Mouse (Mus musculus) neural tube, embryonic 14.5 days (tissue): ENCODE results near the gene Gcgr. TPM values are rescaled to one million over a fixed set of nuclear protein-coding genes. Genes with fewer than 3 reads are reported as not detected.
A peak's percentile ranks its signal among the peaks of the same experiment; 100 is the strongest.

Experiments used
- ATAC-seq: fragments of 200-750 bp; cut with Nextera tagmentation; 2 replicates; pipeline ENCODE4 v1.8.0; 2017; ENCODE audit warnings: low read depth, mild to moderate bottlenecking, moderate TSS enrichment, moderate library complexity
- H3K27ac ChIP-seq: fragments of 300-500 bp; sonication (generic); 2 replicates; pipeline ENCODE4 v1.5.1; 2014; ENCODE audit warnings: low read depth, mild to moderate bottlenecking, control low read depth, low read length, moderate library complexity, mixed read lengths
- H3K27me3 ChIP-seq: fragments of 300-500 bp; sonication (generic); 2 replicates; pipeline ENCODE4 v1.6.1; 2014; ENCODE audit warnings: low read length; ENCODE audit not compliant: control insufficient read depth, insufficient read depth
- H3K36me3 ChIP-seq: fragments of 300-500 bp; sonication (generic); 2 replicates; pipeline ENCODE4 v1.6.1; 2014; ENCODE audit warnings: low read length, mixed read lengths; ENCODE audit not compliant: control insufficient read depth, insufficient read depth
- H3K4me1 ChIP-seq: fragments of 300-500 bp; sonication (generic); 2 replicates; pipeline ENCODE4 v1.6.1; 2014; ENCODE audit warnings: low read length; ENCODE audit not compliant: control insufficient read depth, insufficient read depth
- H3K4me2 ChIP-seq: fragments of 300-500 bp; sonication (generic); 2 replicates; pipeline ENCODE4 v1.6.1; 2014; ENCODE audit warnings: mild to moderate bottlenecking, low read depth, low read length, control low read depth
- H3K4me3 ChIP-seq: fragments of 300-500 bp; sonication (generic); 2 replicates; pipeline ENCODE4 v1.5.1; 2014; ENCODE audit warnings: low read depth, low read length, control low read depth, mixed read lengths
- H3K9ac ChIP-seq: fragments of 300-500 bp; sonication (generic); replicated peaks from 2 replicates; pipeline ENCODE4 v1.6.1; 2014; ENCODE audit warnings: low read depth, mild to moderate bottlenecking, control low read depth, low read length, mixed read lengths
- H3K9me3 ChIP-seq: fragments of 300-500 bp; sonication (generic); 2 replicates; pipeline ENCODE4 v1.6.1; 2016; ENCODE audit warnings: low read length; ENCODE audit not compliant: control insufficient read depth
- WGBS: fragments of 180-500 bp; shearing (Covaris S2); extraction: QIAGEN DNeasy Blood & Tissue Kit; methylation state at CpG from one replicate; pipeline ENCODE4 v1.1.7; 2014; 5-methylcytosine and 5-hydroxymethylcytosine counted together
- polyA plus RNA-seq: library from polyadenylated mRNA; unstranded; fragments of >200 nt; fragmentation: Nextera tagmentation; extraction: Ambion mirVana; gene quantifications from 2 replicates; pipeline ENCODE4 v1.2.1, GENCODE M21; 2014

Gene Gcgr
- polyA plus RNA-seq, result 0.19 and 0.22 TPM in 2 replicates

DNA sequence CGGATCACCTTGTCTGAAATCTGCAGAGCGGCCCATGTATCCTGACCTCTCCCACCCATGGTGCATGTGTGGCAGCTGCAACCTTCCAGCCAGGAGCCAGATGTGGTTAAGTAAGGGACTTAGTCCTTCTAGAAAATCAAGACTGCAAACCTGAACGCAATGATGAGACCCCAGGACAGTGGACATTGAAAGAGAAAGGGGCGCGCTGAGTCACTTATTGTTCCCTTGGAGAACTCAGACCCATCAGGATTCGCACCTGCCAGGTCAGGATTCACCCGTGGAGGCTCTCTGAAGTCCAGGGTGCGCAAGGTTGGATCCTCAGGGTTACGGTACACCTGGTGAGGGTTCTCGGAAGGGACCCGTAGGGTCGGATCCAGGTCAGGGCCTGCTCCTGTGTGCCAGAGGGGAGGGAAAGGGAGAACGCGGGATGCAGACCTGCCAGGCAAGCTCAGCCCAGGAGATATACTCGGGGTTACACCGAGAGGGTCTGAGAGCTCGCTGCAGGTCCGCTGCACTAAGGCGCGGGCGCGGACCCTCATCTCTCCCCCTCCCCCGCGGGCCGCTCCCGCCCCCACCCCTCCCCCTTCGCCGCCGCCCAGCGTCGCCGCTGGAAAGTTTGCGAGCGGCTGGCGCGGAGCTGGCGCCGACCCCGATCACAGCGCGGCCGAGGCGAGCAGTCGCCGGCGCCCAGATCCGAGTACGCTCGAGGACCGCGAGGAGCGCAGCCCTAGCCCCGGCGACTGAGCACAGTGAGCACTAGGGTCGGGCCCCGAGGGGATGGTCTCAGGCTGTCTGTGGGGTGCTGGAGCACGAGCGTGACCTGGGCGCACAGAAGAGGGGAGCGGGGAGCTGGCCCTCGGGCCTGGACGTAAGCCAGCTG is at the start of gene Gcgr:
Gene Gcgr, plus strand, starts transcription at position 615 of the 880 bp plus-strand sequence.
- peaks cover 33% of the 10 kb centered on the region for H3K27me3 ChIP-seq
- no peak for ATAC-seq
- 0 out of 2 replicates have a peak, but pooled peaks cover 4% of the 10 kb centered on the region for H3K4me1 ChIP-seq
- peak within 1 kb of the TSS; percentile 26 for H3K4me3 ChIP-seq
- H3K36me3 ChIP-seq, result no peaks in the 10 kb centered on the region
- H3K9me3 ChIP-seq, result no peaks in the 10 kb centered on the region
- peak within 1 kb of the TSS; percentile 46 for H3K4me2 ChIP-seq
- peak within 1 kb of the TSS; percentile 25; the same call in 1 of the 2 replicates for H3K9ac ChIP-seq
- H3K27ac ChIP-seq, result no peak within 1 kb of the TSS
- WGBS, result 8% methylated on average over 57 of the region's 62 CpGs

- H3K9ac ChIP-seq, result no peak overlapping the region; the same call in 1 of the 2 replicates
- WGBS, result 94% methylated on average over 7 of the region's 7 CpGs
- no peaks in the 10 kb centered on the region for H3K9me3 ChIP-seq
- H3K27me3 ChIP-seq, result no peaks in the 10 kb centered on the region
- H3K27ac ChIP-seq, result peak overlapping the region; percentile 90; the same call in 1 of the 2 replicates
- ATAC-seq, result no peak
- peak overlapping the region; percentile 94; the same call in 1 of the 2 replicates for H3K4me2 ChIP-seq
- H3K36me3 ChIP-seq, result peaks cover 56% of the 10 kb centered on the region
- peak overlapping the region; percentile 94; the same call in 1 of the 2 replicates for H3K4me3 ChIP-seq
- peaks cover 11% of the 10 kb centered on the region for H3K4me1 ChIP-seq
These were observed 47.0 kb upstream of the Gcgr start for GRCm38 (mm10) chr11:120483448-120483934.

- Histone ChIP-seq H3K36me3 (peaks cover 53% of the 10 kb centered on the region), H3K9me3 (no peaks in the 10 kb centered on the region), H3K4me3 (peak within 1 kb of the TSS; percentile 94), H3K27ac (peak within 1 kb of the TSS; percentile 90), H3K4me2 (peak within 1 kb of the TSS; percentile 94), H3K9ac (peak within 1 kb of the TSS; percentile 81), H3K4me1 (peaks cover 11% of the 10 kb centered on the region), H3K27me3 (no peaks in the 10 kb centered on the region)
- WGBS, result under 1% methylated on average over 55 of the region's 60 CpGs
- peak; percentile 95 for ATAC-seq
These were observed 46.1 kb upstream of the Gcgr start, which contains the start of gene Mrpl12 for GRCm38 (mm10) chr11:120484265-120484981. TSS of gene Mrpl12 (plus strand) at chr11:120484613.

DNA sequence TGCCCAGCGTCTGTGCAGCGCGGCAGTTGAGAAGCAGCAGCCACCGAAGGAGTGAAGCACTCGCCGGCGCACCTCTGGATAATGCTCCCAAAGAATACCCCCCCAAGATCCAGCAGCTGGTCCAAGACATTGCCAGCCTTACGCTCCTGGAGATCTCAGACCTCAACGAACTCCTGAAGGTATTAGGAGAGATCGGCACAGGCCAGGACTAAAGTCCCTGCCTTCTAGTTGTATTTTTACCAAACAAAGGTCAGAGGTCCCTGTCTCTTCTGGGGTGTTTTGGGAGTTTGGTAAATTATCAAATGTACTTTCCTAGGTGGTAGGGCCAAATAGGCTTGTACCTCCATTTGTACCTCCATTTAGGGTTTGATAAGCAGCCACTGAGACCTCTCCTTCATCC is 45.2 kb upstream of the Gcgr start:
- Histone ChIP-seq H3K27ac (no peak overlapping the region; the same call in 1 of the 2 replicates), H3K36me3 (peaks cover 46% of the 10 kb centered on the region), H3K4me3 (peak overlapping the region; percentile 94), H3K9me3 (no peaks in the 10 kb centered on the region), H3K4me1 (peaks cover 11% of the 10 kb centered on the region), H3K4me2 (peak overlapping the region; percentile 94), H3K27me3 (no peaks in the 10 kb centered on the region), H3K9ac (peak overlapping the region; percentile 81)
- WGBS, result 13% methylated on average over 10 of the region's 10 CpGs
- ATAC-seq, result no peak

DNA sequence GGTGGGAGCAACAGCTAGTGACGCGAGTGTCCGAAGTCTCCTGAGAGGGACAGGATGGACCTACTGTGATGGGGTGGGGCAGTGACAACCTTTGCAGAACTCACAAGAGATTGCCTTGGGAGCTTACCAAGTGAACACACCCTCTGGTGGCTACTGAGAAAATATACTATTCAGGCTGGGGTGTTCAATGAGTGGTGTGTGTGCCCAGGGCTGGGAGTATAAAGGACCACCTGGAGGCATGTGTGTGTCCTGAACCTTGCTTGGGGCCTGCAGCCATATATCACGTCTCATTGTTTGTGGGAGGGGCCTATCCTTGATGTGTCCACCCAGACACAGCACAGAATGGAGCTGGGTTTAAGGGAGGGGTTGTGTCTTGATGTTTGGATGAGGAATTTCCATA is 42.0 kb upstream of the Gcgr start:
- Histone ChIP-seq H3K9ac (no peak overlapping the region), H3K4me1 (peaks cover 33% of the 10 kb centered on the region), H3K4me2 (no peak overlapping the region), H3K4me3 (no peak overlapping the region), H3K27ac (no peak overlapping the region), H3K36me3 (peaks cover 28% of the 10 kb centered on the region), H3K9me3 (no peaks in the 10 kb centered on the region), H3K27me3 (no peaks in the 10 kb centered on the region)
- no peak for ATAC-seq
- WGBS, result 81% methylated on average over 4 of the region's 4 CpGs

- Histone ChIP-seq H3K9ac (no peak overlapping the region), H3K4me1 (peaks cover 34% of the 10 kb centered on the region), H3K27me3 (no peaks in the 10 kb centered on the region), H3K4me3 (no peak overlapping the region), H3K36me3 (peaks cover 28% of the 10 kb centered on the region), H3K27ac (no peak overlapping the region), H3K4me2 (no peak overlapping the region), H3K9me3 (no peaks in the 10 kb centered on the region)
- ATAC-seq, result no peak; the same call in 1 of the 2 replicates
- 68% methylated on average over 4 of the region's 4 CpGs for WGBS
These were observed 41.3 kb upstream of the Gcgr start for GRCm38 (mm10) chr11:120489054-120489761.

DNA sequence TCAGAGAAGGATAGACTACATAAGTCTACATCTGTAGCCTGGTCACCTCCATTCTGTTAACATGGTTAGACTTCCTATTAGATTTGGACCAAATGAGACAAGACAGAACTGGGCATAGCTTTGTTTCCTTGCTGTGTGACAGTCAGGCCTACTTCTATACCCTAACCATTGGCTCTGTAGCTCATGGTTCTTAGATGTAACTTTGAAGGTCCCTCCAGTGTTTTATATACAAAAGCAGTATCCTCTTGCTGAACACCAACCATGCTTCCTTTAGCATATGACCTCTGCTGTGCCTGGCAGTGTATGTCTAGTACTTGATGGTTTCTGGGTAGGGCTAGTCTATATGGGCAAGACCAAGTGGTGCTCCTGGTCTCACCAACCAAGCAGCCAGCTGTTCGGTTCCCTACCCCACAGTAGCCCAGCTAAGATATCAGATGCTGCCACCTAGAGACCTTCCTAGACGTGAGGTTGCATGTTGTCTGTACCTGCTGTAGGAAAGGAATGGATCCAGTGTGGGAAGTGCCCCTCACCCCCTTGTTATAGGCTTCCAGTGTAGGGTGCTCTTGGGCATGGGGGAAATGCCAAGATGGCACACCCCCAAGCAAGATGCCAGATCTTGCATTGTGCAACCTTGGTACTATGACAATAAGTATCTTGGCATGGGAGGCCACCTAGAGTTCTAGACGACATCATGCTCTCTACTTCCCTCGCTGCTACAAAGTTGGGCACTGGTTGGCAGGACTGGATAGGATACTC is 40.0 kb upstream of the Gcgr start:
- Histone ChIP-seq H3K27me3 (no peaks in the 10 kb centered on the region), H3K36me3 (peaks cover 38% of the 10 kb centered on the region), H3K9me3 (no peaks in the 10 kb centered on the region), H3K27ac (no peak overlapping the region), H3K4me2 (peak overlapping the region; percentile 95; the same call in 1 of the 2 replicates), H3K4me3 (no peak overlapping the region), H3K9ac (no peak overlapping the region), H3K4me1 (peaks cover 29% of the 10 kb centered on the region)
- 42% methylated on average over 4 of the region's 4 CpGs for WGBS
- no peak for ATAC-seq
